Mouse (Mus musculus) CD8-positive naive resting alpha-beta T cell, adult 2 months (primary cell): ENCODE measurements around the gene Atp6v1f.

Source experiments
- DNase-seq, 2 experiments: peaks; one replicate each; pipeline ENCODE4 v3.0.0; 2022; ENCODE audit warnings: low read depth in 2 of 2, low spot score in 2 of 2

Gene Atp6v1f

GRCm38 (mm10) chr6:29467583-29468354 lies at the start of gene Atp6v1f:
Gene Atp6v1f (plus strand): TSS chr6:29467718.
- peak; percentile 84 to 91 for DNase-seq

- DNase-seq = no peak
Observed at GRCm38 (mm10) chr6:29420596-29420995, 46.9 kb upstream of the Atp6v1f start.

DNA sequence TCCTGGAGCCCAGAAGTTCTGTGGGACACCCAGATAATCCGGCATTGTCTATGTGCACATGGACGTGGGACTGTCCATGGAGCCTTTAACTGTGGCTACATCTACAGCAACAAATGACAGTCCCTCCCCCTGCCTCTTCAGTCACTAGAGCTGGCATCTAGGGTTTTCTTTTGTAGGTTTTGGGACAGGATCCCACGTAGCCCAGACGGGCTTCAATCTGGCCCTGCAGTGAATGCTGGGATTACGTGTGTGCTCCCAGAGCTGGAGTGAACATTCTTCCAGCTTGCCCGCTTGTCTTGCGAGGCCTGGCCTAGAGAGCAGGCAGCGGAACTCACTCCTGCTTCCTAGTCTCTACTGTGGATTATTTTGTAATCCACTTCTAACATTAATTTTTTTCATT lies 42.4 kb upstream of the Atp6v1f start:
- DNase-seq = no peak

- no peak for DNase-seq
Observed at GRCm38 (mm10) chr6:29426331-29426730, 41.2 kb upstream of the Atp6v1f start.

- DNase-seq = no peak
Observed at GRCm38 (mm10) chr6:29428171-29428570, 39.3 kb upstream of the Atp6v1f start.

- no peak for DNase-seq
Observed at GRCm38 (mm10) chr6:29430681-29431420, 36.7 kb upstream of the Atp6v1f start.

DNA sequence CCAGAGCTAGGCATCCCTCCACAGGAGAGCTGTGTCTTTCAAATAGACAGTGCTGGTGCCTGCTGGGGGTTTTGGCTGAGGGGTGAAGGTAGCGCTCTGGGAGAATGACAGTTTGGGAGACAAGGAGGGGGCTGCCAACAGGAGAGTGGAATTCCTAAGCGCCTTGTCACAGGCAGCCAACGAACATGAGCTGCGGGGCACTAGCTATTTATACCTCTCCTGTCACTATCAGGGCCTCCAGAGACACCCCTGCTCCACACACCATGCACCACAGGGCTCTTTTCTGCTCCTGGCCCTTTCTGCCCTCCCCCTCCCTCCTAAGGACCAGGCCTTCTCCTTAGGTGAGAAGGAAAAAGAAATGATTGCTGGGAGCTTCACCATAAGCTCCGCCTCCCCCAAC lies 36.0 kb upstream of the Atp6v1f start:
- no peak for DNase-seq

- DNase-seq = no peak
Observed at GRCm38 (mm10) chr6:29432156-29432555, 35.4 kb upstream of the Atp6v1f start.

DNA sequence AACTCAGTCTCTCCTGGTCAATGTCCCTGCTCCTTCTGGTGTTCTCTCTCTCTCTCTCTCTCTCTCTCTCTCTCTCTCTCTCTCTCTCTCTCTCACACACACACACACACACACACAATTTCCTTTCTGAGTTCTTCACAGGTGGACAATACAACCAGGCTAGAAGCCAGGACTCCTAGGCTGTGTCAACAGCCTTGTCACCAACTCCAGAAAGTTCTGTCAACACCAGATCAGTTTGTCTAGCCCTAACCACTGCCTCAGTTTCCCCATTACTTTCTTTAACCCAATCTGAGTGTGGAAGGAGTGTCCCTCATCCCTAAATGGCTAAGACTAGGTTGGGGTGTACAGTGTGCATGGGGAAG lies 34.9 kb upstream of the Atp6v1f start:
- no peak for DNase-seq

GRCm38 (mm10) chr6:29433038-29433803 lies 34.3 kb upstream of the Atp6v1f start, which contains the start of gene Flnc:
Gene Flnc (plus strand): TSS chr6:29433256.
- DNase-seq = peak in 1 of 2 experiments; percentile 8

DNA sequence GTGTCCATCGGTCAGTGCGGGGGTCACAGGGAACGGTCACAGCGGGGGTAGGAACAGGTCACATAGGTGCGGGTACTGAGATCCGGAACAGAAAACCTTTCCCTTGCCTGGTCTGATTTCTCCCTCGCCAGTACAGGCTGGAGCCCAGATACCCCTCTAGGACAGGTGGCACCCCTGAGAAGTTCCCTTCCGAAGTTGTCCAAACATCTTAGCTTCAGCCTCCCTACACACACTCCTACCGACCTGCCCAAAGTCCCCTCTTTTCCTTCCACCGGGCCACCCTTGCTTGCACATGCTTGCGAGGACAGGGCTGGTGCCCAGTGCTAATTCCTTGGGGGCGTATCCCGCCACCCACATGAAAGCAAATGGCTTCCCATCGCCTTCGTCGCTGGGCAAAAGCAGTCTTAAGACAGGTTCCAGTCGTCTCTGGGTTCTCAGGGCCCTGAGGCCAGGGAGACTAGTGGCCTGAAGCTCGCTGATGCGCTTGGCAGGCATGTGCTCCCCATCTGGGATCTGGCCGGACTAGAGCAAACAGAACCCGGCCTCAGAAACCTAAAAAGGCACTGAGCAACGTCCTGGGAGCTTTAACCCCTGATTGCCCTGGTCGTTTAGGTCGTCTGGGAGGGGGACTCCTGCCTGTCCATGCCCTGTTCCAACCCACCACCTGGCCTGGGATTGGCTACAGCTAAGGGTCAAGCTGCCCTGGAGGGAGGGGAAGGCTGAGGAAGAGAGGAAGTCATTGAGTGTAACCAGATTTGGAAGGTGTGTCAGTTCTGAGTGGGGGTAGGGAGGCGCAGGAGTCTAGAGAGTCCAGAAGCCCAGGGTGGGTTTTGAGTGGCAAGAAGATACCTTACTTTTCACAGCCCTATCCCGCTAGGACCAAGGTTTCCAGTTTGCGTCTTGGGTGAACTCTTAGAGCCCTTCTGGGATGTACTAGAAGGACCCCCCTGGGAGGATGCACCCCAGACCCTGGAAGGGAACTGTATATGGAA lies 33.4 kb upstream of the Atp6v1f start:
- DNase-seq = no peak

DNA sequence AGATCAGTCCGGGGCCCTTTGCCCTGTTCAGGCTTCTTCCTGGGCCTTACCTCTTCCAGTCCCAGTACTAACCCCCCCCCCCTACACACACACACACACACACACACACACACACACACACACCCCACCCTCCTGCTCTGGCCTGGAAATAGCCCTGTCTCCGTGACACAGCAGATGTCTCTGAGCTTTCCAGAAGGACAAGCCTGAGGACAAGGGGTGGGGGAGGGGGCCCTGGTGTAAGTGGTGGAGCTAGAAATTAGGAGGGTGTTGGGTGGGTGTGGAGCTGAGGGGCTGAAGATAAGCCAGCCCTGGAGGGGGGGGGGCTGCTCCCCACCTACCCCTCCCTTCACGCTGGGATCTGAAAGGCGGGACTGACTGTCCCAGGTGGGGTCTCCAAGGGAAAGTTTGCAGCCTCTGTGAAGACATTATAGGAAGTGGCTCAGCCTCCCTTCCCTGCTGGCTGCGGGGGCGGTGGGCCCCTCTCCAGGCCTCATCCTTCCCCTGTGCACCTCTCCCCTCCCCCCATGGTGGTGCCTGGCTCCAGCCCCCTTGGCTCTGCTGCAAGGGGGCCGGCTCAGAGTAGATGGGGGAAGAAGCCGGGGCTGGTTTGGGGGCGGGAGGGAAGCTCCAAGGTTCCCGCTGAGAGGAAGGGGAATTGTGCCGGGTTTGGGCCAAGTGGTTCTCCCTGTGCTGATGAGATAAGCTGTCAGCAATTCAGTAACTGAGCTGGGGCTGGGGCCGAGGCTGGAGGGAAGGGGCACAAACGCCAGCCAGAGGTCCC lies 32.4 kb upstream of the Atp6v1f start:
- DNase-seq = no peak

DNA sequence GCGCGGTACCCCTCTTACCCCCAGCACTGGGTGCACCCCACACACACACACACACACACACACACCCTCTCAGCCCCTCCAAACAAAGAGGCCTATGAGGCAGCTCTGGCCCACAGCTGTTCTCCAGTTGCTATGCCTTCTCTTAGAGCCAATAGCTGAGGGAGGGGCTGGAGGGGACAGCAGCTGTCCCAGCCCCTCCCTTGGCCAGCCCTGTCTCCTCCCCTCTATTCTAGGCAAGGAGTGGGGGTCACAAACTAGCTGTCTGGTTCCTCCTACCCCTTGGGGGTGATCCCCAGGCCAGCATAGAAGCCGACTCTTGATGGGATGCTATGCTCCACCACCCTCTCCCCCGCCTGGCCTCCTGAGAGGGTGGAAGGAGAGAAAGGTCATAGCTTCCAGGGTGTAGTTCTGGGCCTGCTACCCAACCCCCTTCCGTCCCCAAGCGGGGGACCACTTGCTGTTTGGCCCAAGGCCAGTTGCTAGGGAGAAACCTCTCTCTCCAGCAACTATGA lies 31.5 kb upstream of the Atp6v1f start:
- DNase-seq = no peak

GRCm38 (mm10) chr6:29436461-29436934 lies 31.0 kb upstream of the Atp6v1f start:
- no peak for DNase-seq

DNA sequence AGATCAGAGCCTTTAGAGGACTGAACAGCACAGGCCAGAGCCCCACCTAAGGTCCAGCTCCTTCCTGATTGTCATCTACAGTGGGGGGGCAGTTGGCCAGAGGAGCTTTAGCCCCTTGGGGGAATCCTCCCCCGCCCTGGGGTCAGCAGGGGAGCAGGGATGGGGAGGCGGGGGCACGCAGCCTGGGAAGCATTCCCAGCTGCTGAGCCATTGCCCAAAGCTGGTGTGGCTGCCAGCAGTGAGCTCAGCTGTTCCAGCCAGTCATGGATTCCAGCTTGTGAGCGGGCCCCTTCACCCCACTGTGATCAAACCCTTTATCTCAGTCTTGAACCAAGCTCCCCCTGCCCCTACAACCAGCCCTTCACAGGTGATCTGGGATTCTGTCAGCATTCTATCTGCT lies 28.3 kb upstream of the Atp6v1f start:
- no peak for DNase-seq

GRCm38 (mm10) chr6:29439789-29440188 lies 27.7 kb upstream of the Atp6v1f start:
- no peak for DNase-seq

- DNase-seq = peak in 1 of 2 experiments; percentile 28
Observed at GRCm38 (mm10) chr6:29444773-29445172, 22.7 kb upstream of the Atp6v1f start.

GRCm38 (mm10) chr6:29445354-29445753 lies 22.2 kb upstream of the Atp6v1f start:
- DNase-seq = no peak

DNA sequence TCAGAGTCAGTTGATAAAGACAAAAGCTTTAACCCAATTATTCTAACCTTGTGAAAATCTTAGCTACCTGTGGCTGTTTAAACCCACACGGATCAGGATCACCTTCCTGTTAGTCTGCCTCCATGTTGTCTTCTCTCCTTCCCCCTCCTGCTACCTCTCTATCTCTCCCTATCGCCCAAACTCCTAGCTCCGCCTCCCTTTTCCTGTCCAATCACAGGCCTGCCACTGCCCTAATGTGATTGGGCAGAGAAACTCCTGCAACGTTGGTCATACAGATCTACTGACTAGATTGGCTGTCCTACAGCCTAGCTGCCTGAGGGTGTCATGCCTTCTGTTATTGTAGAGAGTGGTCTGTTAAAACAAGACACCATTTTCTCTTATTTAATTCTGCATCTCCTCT lies 17.7 kb upstream of the Atp6v1f start:
- no peak for DNase-seq
